Mouse (Mus musculus) kidney, adult 2 months (tissue): Measurements from ENCODE around the gene Lrrc32.

Experiments
- CTCF ChIP-seq: fragments of 200-500 bp; conservative IDR thresholded peaks from 2 replicates; pipeline ENCODE4 v1.5.1; 2011; ENCODE audit warnings: low read depth, mild to moderate bottlenecking, control low read depth, low read length, moderate library complexity, mixed read lengths; ENCODE audit not compliant: insufficient read depth, insufficient read length
- POLR2A ChIP-seq: fragments of 200-500 bp; IDR thresholded peaks from one replicate; pipeline ENCODE4 v1.6.1; 2011; ENCODE audit warnings: low read depth, low read length, control low read depth

DNA sequence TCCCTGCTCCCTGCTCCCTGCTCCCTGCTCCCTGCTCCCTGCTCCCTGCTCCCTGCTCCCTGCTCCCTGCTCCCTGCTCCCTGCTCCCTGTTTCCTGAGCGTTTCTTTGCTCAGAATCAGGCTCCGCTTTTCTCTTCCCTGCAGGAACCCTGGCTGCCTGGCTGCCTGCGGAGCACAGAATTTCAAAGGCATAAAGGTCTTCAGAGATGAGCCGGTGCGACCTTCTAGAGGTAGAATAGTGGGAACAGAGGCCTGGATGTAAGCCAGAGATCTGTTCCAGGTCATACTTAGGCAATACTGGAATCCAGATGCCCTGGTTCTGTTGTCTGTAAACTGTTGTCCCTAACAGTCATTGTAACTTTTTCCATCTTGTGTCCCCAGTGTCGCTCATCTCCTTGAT is 35.3 kb downstream of the Lrrc32 start:
- TF ChIP-seq CTCF, result no peak
- no peak for TF ChIP-seq POLR2A
